Mouse (Mus musculus) megakaryocyte, embryonic 14.5 days (primary cell): Measurements from ENCODE around the gene Spata31d1d.

Experiments used
- FLI1 ChIP-seq: IDR thresholded peaks from 2 replicates; pipeline ENCODE4 v1.6.1; 2012; ENCODE audit warnings: low read length, inconsistent platforms, mixed read lengths
- GATA1 ChIP-seq: IDR thresholded peaks from 3 replicates; pipeline ENCODE4 v1.6.1; 2012; ENCODE audit warnings: mixed read lengths, low read length, inconsistent platforms, borderline replicate concordance

DNA sequence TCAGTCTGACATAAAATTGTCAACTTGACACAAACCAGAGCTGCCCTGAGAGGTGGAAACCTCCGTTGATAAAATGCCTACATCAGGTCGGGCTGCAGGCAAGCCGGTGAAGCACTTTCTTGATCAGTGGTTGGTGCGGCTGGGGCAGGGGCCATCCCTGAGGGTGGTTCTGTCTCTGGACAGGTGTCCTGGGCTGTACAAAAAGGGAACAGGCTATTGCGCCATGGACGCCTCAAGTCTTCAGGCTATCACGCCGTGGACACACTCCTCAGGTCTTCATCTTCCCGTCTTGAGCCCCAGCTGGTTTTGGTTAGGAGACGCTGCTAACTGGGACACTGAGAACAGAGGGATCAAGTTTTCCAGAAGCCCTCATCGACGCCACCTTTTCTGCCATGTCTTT lies 18.8 kb upstream of the Spata31d1d start:
- TF ChIP-seq GATA1 (no peak), FLI1 (no peak)
